Mouse (Mus musculus) intestine, postnatal 0 days (tissue): ENCODE measurements around the gene Bora. TPM values are rescaled to one million over a fixed set of nuclear protein-coding genes. Genes with fewer than 3 reads are reported as not detected.

Experiments
- ATAC-seq: fragments of 200-750 bp; cut with Nextera tagmentation; 2 replicates; pipeline ENCODE4 v1.8.0; 2017; ENCODE audit warnings: mild to moderate bottlenecking, moderate TSS enrichment, moderate library complexity
- H3K27ac ChIP-seq: fragments of 300-500 bp; sonication (generic); 2 replicates; pipeline ENCODE4 v1.5.1; 2014; ENCODE audit warnings: mild to moderate bottlenecking, low read depth, low read length, moderate library complexity
- H3K27me3 ChIP-seq: fragments of 300-500 bp; sonication (generic); replicated peaks from 2 replicates; pipeline ENCODE4 v1.6.1; 2014; ENCODE audit warnings: low read length, mixed read lengths; ENCODE audit not compliant: control insufficient read depth, insufficient read depth
- H3K36me3 ChIP-seq: fragments of 300-500 bp; sonication (generic); 2 replicates; pipeline ENCODE4 v1.6.1; 2014; ENCODE audit warnings: mild to moderate bottlenecking, moderate library complexity; ENCODE audit not compliant: control insufficient read depth, insufficient read depth
- H3K4me1 ChIP-seq: fragments of 300-500 bp; sonication (generic); replicated peaks from 2 replicates; pipeline ENCODE4 v1.6.1; 2014; ENCODE audit warnings: antibody characterized with exemption, low read length, mixed read lengths; ENCODE audit not compliant: control insufficient read depth, insufficient read depth
- H3K4me2 ChIP-seq: fragments of 300-500 bp; sonication (generic); replicated peaks from 2 replicates; pipeline ENCODE4 v1.6.1; 2014; ENCODE audit warnings: low read depth, mild to moderate bottlenecking, moderate library complexity
- H3K4me3 ChIP-seq: fragments of 300-500 bp; sonication (generic); 2 replicates; pipeline ENCODE4 v1.5.1; 2014; ENCODE audit warnings: low read depth, low read length
- H3K9ac ChIP-seq: fragments of 300-500 bp; sonication (generic); 2 replicates; pipeline ENCODE4 v1.6.1; 2014; ENCODE audit warnings: mild to moderate bottlenecking, low read depth, low read length
- H3K9me3 ChIP-seq: fragments of 300-500 bp; sonication (generic); 2 replicates; pipeline ENCODE4 v1.6.1; 2016; ENCODE audit warnings: mixed run types; ENCODE audit not compliant: control insufficient read depth
- CTCF ChIP-seq: sonication (generic); IDR thresholded peaks from 2 replicates; pipeline ENCODE4 v1.5.1; 2016; ENCODE audit warnings: low read depth, mild to moderate bottlenecking, control low read depth, antibody characterized with exemption, moderate library complexity
- WGBS: fragments of 180-500 bp; shearing (Covaris S2); extraction: QIAGEN DNeasy Blood & Tissue Kit; methylation state at CpG from one replicate; pipeline ENCODE4 v1.1.7; 2014; 5-methylcytosine and 5-hydroxymethylcytosine counted together
- polyA plus RNA-seq: library from polyadenylated mRNA; unstranded; fragments of >200 nt; fragmentation: Nextera tagmentation; extraction: Ambion mirVana; gene quantifications from 2 replicates; pipeline ENCODE4 v1.2.1, GENCODE M21; 2015

Bora gene
- polyA plus RNA-seq, 1 experiment from 2014 or later: 21.9 TPM

DNA sequence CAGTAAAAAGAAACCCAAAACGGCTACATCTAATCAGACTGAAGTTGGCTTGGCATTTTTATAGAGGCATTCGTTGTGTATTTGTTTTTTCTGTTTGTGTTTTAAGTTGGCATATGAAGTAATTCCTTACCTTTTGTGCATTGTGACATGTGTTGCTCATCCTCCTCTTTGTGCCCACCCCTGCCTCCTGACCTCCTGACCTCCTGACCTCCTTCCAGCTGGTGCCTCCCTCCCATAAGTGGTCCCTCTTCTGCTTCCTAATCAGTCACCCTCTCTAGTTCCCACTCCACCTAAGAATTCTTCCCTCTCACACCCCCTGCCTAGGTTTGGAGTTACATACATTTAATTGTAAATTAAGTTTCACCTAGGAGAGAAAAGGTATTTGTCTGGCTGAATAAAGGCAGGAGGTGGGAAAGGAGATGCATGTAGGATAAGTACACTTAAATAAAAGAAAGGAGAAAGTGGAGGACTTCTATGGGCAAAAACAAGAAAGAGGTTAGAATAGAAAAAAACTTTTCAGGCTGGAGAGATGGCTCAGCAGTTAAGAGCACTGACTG, 61.7 kb downstream of the Bora start:
- Histone ChIP-seq H3K27me3 (no peaks in the 10 kb centered on the region), H3K9ac (no peak overlapping the region), H3K9me3 (no peaks in the 10 kb centered on the region), H3K36me3 (peaks cover 54% of the 10 kb centered on the region), H3K4me1 (no peaks in the 10 kb centered on the region), H3K27ac (no peak overlapping the region), H3K4me2 (no peak overlapping the region), H3K4me3 (no peak overlapping the region)
- WGBS: 89% methylated on average over 2 of the region's 2 CpGs
- TF ChIP-seq CTCF: no peak
- ATAC-seq: no peak

GRCm38 (mm10) chr14:99108762-99109161, 62.7 kb downstream of the Bora start:
- no peak for ATAC-seq
- TF ChIP-seq CTCF: no peak
- Histone ChIP-seq H3K4me3 (no peak overlapping the region), H3K9ac (no peak overlapping the region), H3K9me3 (no peaks in the 10 kb centered on the region), H3K27me3 (no peaks in the 10 kb centered on the region), H3K36me3 (peaks cover 48% of the 10 kb centered on the region), H3K4me1 (no peaks in the 10 kb centered on the region), H3K4me2 (no peak overlapping the region), H3K27ac (no peak overlapping the region)
- 92% methylated on average over 6 of the region's 6 CpGs for WGBS

DNA sequence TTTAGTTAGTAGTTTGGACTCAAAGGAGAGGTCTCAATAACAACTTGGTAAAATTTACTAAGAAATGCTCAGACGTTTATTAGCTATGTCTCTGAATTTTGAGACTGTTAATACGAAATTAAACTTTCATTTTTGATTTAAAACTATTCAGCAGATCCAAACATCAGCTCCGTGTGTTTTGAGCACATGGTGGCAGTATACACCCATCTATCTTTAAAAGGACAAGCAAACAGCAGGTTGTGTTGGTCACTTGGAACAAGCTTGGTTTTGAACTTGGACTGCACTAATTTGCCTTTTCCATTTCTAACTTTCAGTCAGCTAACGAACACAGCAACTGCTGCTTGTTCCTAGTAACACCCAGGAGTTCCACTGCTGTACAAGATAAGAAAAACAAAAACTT, 71.6 kb downstream of the Bora start:
- Histone ChIP-seq H3K4me2 (no peak overlapping the region), H3K4me3 (no peak overlapping the region), H3K27ac (no peak overlapping the region), H3K27me3 (no peaks in the 10 kb centered on the region), H3K36me3 (peaks cover 18% of the 10 kb centered on the region), H3K4me1 (no peaks in the 10 kb centered on the region), H3K9me3 (no peaks in the 10 kb centered on the region), H3K9ac (no peak overlapping the region)
- no peak for ATAC-seq
- WGBS: 74% methylated on average over 4 of the region's 4 CpGs
- TF ChIP-seq CTCF: peak; percentile 51

DNA sequence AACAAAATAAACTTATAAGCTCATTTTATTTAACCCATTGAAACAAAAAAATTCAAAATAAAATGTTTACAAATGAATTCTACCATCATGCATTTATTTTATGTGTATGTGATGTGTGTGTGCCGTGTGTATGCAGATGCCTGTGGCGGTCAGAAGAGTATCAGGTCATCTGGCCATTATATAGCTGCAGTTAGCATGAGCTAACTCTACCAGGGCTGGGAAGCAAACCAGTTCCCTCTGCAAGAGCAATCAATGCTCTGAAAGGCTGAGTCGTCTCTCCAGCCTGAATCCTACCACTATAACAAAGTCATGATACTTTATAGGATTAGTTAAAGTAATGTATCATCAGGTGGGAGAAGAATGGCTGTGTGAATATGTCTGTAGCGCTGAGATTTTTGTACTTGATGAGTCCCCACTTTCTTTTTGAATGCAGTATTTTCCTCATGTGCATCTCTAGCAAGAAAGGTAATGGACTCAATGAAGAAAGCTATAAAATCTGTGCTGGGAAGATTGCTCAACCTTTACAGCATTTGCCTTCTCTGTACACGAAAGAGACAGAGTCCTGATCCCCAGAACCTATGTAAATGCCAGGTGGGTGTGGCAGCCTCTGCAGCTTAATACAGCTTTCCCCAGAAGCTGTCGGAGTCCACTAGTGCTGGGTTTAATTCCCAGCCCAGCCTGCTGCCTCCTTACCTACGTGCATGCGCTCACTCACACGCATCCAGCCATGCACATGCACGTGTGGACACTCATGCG, 75.7 kb downstream of the Bora start:
- H3K27ac ChIP-seq: 0 out of 2 replicates have a peak overlapping the region, but pooled peaks have one; percentile 31
- ATAC-seq: peak; percentile 86
- no peak overlapping the region for H3K4me3 ChIP-seq
- H3K4me2 ChIP-seq: peak overlapping the region; percentile 21
- peaks cover 5% of the 10 kb centered on the region for H3K36me3 ChIP-seq
- WGBS: 51% methylated on average over 11 of the region's 11 CpGs
- no peak overlapping the region for H3K9ac ChIP-seq
- H3K27me3 ChIP-seq: no peaks in the 10 kb centered on the region
- H3K9me3 ChIP-seq: no peaks in the 10 kb centered on the region
- no peaks in the 10 kb centered on the region for H3K4me1 ChIP-seq
- no peak for TF ChIP-seq CTCF

GRCm38 (mm10) chr14:99124076-99124475, 78.1 kb downstream of the Bora start:
- Histone ChIP-seq H3K4me3 (no peak overlapping the region), H3K27me3 (no peaks in the 10 kb centered on the region), H3K4me2 (no peak overlapping the region), H3K9ac (no peak overlapping the region), H3K36me3 (no peaks in the 10 kb centered on the region), H3K4me1 (no peaks in the 10 kb centered on the region), H3K27ac (no peak overlapping the region), H3K9me3 (no peaks in the 10 kb centered on the region)
- no peak for ATAC-seq
- TF ChIP-seq CTCF: 0 out of 2 replicates have a peak, but pooled peaks have one; percentile 11
- WGBS: 83% methylated on average over 4 of the region's 4 CpGs

Other genes with a start within 250 kb of the Bora start
- gene Rpl36a-ps1, start 51.9 kb upstream of the Bora start, polyA plus RNA-seq: 3.4 and 4.4 TPM in 2 replicates
- 46.2 and 46.9 TPM in 2 replicates for gene Mzt1, start 88 bp upstream of the Bora start, polyA plus RNA-seq
- 8.2 and 9.7 TPM in 2 replicates for gene Pibf1, start 53.2 kb downstream of the Bora start, polyA plus RNA-seq
- 9.1 TPM in 2 replicates for gene Dis3, start 53.5 kb downstream of the Bora start, polyA plus RNA-seq